Mouse (Mus musculus) urinary bladder, postnatal 4 days (tissue): ENCODE data around the gene Rnf186.

Experiments used
- DNase-seq, 2 experiments: peaks; one replicate each; pipeline ENCODE4 v3.0.0; 2021 to 2022; ENCODE audit warnings: low spot score in 2 of 2

Gene Rnf186

GRCm38 (mm10) chr4:139013281-139013680 lies 46.4 kb downstream of the Rnf186 start:
- DNase-seq, result no peak

GRCm38 (mm10) chr4:139014793-139015192 lies 47.9 kb downstream of the Rnf186 start:
- DNase-seq, result no peak
